Mouse (Mus musculus) T-cell, adult 66 days (primary cell): ENCODE data around the gene Rilpl1. TPM values are rescaled to one million over a fixed set of nuclear protein-coding genes. Genes with fewer than 3 reads are reported as not detected.

Experiments used
- total RNA-seq, 2 experiments: library from RNA; stranded (reverse); gene quantifications; 3 replicates in 1 of 2; 4 replicates in 1 of 2; pipeline ENCODE4 v1.2.4; 2023

Rilpl1 gene
- 1 to 10 TPM; 2.0 to 3.4 TPM for total RNA-seq

DNA sequence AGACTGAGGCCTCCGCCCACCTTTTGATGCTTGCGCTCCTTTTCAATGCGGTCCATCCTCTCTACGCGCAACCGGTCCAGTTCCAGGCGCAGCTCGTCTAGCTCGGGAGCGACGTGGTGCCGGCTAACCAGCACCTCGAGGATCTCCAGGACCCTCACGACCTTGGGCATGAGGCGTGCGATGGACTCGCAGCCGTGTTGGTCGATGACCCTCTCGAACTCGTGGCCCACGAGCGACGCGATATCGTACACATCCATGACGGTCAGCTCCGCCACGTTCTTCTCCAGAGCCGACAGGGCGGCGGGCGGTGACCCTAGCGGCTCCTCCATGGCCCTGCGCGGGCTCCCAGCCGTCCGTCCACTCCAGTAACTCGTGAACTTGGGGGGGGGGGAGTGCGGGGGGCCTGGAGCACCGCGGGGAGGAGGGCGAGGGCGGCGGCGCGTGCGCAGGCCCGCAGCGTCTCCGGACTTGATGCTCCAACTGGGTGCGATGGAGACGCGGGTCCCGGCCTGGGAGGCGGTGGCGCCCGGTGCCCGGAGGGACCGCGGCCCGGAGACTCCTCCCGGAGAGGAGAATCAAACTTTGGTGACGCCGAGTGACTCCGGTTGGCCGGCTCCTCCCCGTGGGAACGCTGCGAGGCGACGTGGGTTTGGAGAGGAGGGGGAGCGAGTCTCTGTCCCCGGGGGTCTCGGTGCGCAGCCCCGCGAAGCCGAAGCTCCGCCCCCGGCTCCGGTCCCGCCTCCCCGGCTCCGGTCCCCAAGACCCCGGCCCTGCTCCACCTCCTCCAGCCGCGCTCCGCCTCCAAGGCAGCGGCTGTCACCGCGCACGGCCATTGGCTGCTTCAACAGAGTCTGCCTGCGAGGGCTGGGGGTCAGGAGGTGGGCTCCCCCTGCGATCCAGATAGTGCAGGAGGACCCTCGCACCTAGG, at the start of gene Rilpl1:
TSS of gene Rilpl1 (minus strand) at position 737 of the 928 bp plus-strand sequence.

DNA sequence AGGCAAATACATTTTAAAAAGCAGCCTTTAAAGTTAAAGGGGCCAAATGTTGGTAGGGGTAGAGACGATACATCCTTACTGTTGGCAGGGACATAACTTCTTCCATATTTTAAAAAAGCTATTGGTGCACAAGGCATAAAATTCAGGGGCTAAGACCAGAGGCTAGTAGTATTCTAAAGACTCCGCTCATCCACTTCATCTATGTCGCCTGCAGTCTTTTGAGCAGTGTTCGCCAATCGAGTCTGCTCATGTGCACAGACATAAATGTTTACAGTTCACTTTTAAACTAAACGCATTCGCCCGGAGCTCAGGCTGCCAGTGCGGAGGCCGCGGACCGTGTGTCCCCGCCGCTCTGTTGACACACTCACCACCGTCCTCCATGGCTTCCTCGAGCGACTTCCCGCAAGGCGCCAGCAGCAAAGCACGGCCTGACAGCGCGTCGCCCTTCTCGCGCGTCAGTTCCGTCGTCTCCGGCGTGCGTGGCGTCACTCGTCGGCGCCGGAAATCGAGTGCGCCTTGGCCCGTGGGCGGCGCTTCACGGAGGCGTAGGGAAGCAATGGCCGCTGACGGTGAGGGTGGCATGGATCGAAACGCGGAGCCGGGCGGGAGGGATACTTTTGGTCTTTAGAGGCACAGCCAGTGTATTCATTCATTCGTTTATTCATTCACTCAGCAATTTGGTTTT, 47.6 kb upstream of the Rilpl1 start, which contains the start of the genes Eif2b1 and Gtf2h3:
TSS of gene Eif2b1 (minus strand) at position 499 of the 685 bp plus-strand sequence.
TSS of gene Gtf2h3 (plus strand) at position 508 of the 685 bp plus-strand sequence.

DNA sequence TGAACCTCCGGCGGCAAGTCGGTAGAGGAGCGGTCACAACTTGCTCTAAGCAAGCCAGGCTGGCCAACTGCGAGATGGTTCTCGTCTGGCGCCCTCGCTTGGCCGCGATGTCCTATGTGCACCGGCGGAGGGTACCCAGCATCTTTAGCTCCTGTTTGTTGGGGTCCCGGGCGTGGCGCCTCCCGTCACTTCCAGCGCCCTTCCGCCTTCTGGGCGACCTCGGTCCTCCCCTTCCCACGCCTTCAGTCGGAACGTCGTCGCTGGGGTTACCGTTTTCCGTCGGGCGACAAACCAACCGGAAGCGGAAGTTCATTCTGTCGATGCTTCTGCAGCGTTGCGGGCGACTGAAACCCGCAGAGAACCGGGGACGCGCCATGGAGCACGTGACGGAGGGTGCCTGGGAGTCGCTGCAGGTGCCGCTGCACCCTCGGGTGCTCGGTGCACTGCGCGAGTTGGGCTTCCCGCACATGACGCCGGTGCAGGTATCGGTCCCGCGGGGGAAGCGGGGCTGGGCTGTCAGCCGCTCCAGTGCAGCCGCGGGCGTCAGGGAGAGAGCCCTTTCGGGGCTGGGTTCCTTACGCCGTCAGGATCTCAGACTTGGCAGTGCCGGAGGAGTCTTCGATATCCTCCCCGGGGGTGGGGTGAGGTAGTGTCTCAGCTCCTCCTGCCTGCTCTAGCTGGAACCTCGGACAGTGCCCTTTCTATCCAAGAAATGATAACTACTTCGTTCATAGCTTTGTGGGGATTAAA, 21.5 kb upstream of the Rilpl1 start, which contains the start of gene Ddx55:
TSS of gene Ddx55 (plus strand) at position 307 of the 750 bp plus-strand sequence.

DNA sequence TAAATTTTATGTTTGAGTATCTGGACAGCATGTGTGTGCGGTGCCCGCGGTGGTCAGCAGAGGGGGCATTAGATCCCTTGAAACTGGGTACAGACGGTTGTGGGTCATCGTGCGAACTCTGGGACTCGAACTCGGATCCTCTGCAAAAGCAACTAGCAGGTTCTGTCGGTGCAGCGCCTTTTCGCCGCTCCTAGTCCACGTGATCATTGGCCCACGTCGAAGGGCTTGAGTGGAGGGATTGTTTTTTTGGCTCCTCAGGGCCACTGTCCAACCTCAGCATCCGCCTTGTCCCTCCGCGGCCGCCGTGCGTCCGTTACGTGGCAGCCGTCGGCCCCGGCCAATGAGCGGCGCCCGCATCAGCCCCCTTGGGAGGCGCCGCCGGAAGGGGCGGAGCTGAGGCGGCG, 9.2 kb upstream of the Rilpl1 start, which contains the start of gene Tmed2:
TSS of gene Tmed2 (plus strand) at position 313 of the 404 bp plus-strand sequence.

DNA sequence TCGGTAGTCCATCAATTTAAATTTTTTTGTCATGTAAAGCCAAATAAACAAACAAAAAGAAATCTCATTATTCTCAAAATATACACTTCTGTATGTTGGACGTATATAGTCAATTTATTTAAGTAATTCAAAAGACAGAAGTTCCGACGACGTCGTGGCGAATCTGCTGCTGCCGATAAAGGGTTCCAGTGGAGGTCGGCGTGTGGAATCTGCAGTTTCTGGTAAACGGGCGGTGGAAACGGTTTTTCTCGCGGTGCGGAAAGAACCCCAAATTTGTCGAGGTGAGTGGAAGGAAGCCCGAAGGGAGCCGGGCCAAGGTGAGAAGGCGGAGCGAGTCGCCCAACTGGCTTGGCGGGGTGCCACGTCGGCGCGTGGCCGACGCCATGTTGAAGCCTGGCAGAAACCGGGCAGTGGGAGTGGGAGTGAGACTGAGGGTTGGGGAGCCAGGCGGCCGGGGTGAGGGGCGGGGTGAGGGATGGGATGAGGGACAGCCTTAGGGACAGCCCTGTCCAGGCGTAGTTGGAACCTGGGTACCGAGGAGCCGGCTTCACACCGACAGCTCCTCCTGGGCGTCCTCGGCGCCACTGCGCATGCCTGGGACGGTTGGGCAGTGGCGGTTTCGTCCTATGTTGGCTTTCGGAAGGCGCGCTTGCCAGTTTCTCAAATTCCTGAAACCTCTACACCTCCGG, 48.1 kb downstream of the Rilpl1 start, which contains the start of gene Snrnp35:
TSS of gene Snrnp35 (plus strand) at position 169 of the 689 bp plus-strand sequence.

Other genes with a start within 250 kb of the Rilpl1 start
- gene Mphosph9, start 203.4 kb downstream of the Rilpl1 start, total RNA-seq, result 10 to 100 TPM; 37.7 to 44.2 TPM
- gene 2810006K23Rik, start 203.3 kb downstream of the Rilpl1 start, total RNA-seq, result 1 to 10 TPM; 5.7 to 8.0 TPM
- 10 to 100 TPM; 76.8 to 78.6 TPM for gene Cdk2ap1, start 168.3 kb downstream of the Rilpl1 start, total RNA-seq
- gene Sbno1, start 105.4 kb downstream of the Rilpl1 start, total RNA-seq, result 100 to 1,000 TPM; 171 to 184 TPM
- gene Kmt5a, start 91.5 kb downstream of the Rilpl1 start, total RNA-seq, result 10 to 100 TPM; 50.5 to 53.2 TPM
- gene Rilpl2, start 53.0 kb downstream of the Rilpl1 start, total RNA-seq, result 10 to 100 TPM; 23.9 to 29.5 TPM
- gene Snrnp35, start 48.3 kb downstream of the Rilpl1 start, total RNA-seq, result 10 to 100 TPM in 1 of 2 experiments, 1 to 10 TPM in 1; 8.4 to 11.6 TPM
- 100 to 1,000 TPM; 137 to 156 TPM for gene Tmed2, start 9.3 kb upstream of the Rilpl1 start, total RNA-seq
- 10 to 100 TPM; 43.0 to 44.5 TPM for gene Ddx55, start 21.5 kb upstream of the Rilpl1 start, total RNA-seq
- gene Eif2b1, start 47.7 kb upstream of the Rilpl1 start, total RNA-seq, result 10 to 100 TPM; 32.0 to 34.5 TPM
- gene Gtf2h3, start 47.7 kb upstream of the Rilpl1 start, total RNA-seq, result 10 to 100 TPM; 30.3 to 33.9 TPM
- 10 to 100 TPM; 83.2 to 83.7 TPM for gene Atp6v0a2, start 97.2 kb upstream of the Rilpl1 start, total RNA-seq
- gene Dnah10, start 193.7 kb upstream of the Rilpl1 start, total RNA-seq, result under 1 TPM; 0.12 to 0.47 TPM